Mouse (Mus musculus): ENCODE results near the gene Dnah8. TPM values are rescaled to one million over a fixed set of nuclear protein-coding genes. Genes with fewer than 3 reads are reported as not detected.
A peak's percentile ranks its signal among the peaks of the same experiment; 100 is the strongest.
"Not testable (repeated sequence)": the region's sequence is repeated elsewhere in the genome, so short reads cannot be mapped to it uniquely, and the experiment has no call there.

The Dnah8 gene
- polyA plus RNA-seq (2014; fragmentation: Nextera tagmentation; extraction: Ambion mirVana), result 1.3 and 1.5 TPM in 2 replicates

DNA sequence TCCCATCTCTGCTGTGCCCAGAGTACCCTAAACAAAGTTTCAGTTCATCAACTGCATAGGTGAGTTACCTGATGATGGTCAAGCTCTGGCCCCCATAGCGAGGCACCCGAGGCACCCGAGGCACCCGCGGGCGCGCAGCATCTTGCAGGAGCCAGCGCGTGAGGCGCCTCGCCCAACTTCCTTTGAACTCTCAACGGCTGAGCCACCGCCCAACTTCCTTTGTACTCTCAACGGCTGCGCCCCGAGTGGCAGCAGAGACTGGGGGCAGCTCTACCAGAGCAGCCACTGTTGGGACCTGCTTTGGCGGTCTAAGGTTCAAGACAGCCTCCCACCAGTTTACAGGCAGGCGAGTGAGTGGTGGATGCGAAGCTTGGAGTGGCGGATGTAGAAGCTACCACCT, at the start of gene Dnah8:
Dnah8 (plus strand) TSS at position 223 of the 400 bp plus-strand sequence.
- H3K9me3 ChIP-seq (replicated peaks; ENCODE audit: control insufficient read depth, low read length); H3K4me1 ChIP-seq (ENCODE audit: control insufficient read depth, insufficient read depth, low read length); H3K4me2 ChIP-seq (ENCODE audit: low read depth, low read length); H3K4me3 ChIP-seq (ENCODE audit: low read depth, low read length); DNase-seq (ENCODE audit: low spot score); H3K27ac ChIP-seq (replicated peaks; ENCODE audit: low read depth, low read length); H3K27me3 ChIP-seq (ENCODE audit: control insufficient read depth, insufficient read depth, low read length); H3K9ac ChIP-seq (replicated peaks; ENCODE audit: low read length); H3K36me3 ChIP-seq (replicated peaks; ENCODE audit: control insufficient read depth, insufficient read depth, low read depth, low read length); ATAC-seq (replicated peaks; ENCODE audit: insufficient number of reproducible peaks, low FRiP score, low TSS enrichment, low read depth): not testable (repeated sequence)
- no CpG with 5 or more reads among the region's 20 CpGs for WGBS

DNA sequence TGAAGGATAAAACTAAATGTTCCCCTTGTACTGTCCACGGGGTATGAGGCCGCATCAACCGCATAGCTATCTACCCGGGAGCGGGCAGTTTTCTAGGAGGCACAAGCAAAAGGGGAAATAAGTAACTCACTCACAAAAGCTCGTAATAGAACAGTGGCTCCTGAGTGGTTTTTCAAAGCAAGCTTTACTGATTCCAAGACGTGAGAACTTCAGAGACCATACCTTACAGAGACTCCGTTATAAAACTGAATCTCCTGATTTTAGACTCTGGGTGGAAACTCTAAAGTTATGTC, 49.4 kb upstream of the Dnah8 start:
- H3K27ac ChIP-seq (replicated peaks; ENCODE audit: low read depth, low read length), result no peak overlapping the region
- no peak overlapping the region for H3K9ac ChIP-seq (replicated peaks; ENCODE audit: low read length)
- no peak overlapping the region for H3K4me3 ChIP-seq (ENCODE audit: low read depth, low read length)
- H3K9me3 ChIP-seq (replicated peaks; ENCODE audit: control insufficient read depth, low read length), result no peaks in the 10 kb centered on the region
- DNase-seq (ENCODE audit: low spot score) (no peak), ATAC-seq (replicated peaks; ENCODE audit: insufficient number of reproducible peaks, low FRiP score, low TSS enrichment, low read depth) (no peak)
- H3K4me1 ChIP-seq (ENCODE audit: control insufficient read depth, insufficient read depth, low read length), result no peaks in the 10 kb centered on the region
- H3K4me2 ChIP-seq (ENCODE audit: low read depth, low read length), result no peak overlapping the region
- 81% methylated on average over 8 of the region's 8 CpGs for WGBS
- H3K27me3 ChIP-seq (ENCODE audit: control insufficient read depth, insufficient read depth, low read length), result no peaks in the 10 kb centered on the region
- no peaks in the 10 kb centered on the region for H3K36me3 ChIP-seq (replicated peaks; ENCODE audit: control insufficient read depth, insufficient read depth, low read depth, low read length)

DNA sequence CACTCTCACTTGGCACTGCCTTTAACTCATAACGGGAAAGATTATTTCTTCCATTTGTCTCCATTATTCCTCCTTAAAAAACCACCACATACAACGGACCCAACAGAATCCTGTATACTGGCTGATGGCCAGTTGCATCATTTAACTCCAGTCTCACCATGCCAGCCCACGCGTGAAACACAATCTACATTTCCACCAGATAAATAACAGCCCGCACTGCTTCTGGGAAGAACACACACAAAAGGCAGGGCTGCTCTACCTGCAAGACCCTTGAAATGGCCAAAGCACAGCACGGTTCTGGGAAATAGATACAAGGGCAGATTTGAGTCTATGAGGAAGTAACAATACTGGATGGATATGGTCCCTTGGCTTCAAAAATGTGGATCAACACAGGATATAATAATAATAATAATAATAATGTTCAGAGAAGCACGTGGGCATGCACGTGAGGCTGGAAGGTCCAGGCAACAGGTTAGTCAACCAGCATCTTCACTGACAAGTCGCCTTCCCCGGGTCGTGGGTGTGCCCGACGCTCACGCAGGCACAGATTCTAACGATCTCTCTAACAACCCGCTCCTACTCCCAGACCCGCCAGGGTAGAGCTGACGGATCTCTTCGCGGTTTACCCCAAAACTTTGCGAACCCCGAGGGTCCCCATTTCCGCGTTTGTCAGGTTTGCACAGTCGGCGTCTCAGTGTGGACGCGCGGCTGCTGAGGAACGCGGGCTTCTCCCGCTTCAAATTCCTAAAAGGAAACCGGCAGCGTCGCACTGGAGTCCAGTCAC, 48.8 kb upstream of the Dnah8 start:
- no peaks in the 10 kb centered on the region for H3K36me3 ChIP-seq (replicated peaks; ENCODE audit: control insufficient read depth, insufficient read depth, low read depth, low read length)
- H3K27ac ChIP-seq (replicated peaks; ENCODE audit: low read depth, low read length), result peak overlapping the region; percentile 5; the same call in 1 of the 2 replicates
- WGBS, result 8% methylated on average over 35 of the region's 35 CpGs
- H3K4me3 ChIP-seq (ENCODE audit: low read depth, low read length), result peak overlapping the region; percentile 61
- DNase-seq (ENCODE audit: low spot score), result no peak
- ATAC-seq (replicated peaks; ENCODE audit: insufficient number of reproducible peaks, low FRiP score, low TSS enrichment, low read depth), result peak; percentile 26
- no peaks in the 10 kb centered on the region for H3K27me3 ChIP-seq (ENCODE audit: control insufficient read depth, insufficient read depth, low read length)
- peak overlapping the region; percentile 59 for H3K9ac ChIP-seq (replicated peaks; ENCODE audit: low read length)
- H3K4me1 ChIP-seq (ENCODE audit: control insufficient read depth, insufficient read depth, low read length), result no peaks in the 10 kb centered on the region
- no peaks in the 10 kb centered on the region for H3K9me3 ChIP-seq (replicated peaks; ENCODE audit: control insufficient read depth, low read length)
- H3K4me2 ChIP-seq (ENCODE audit: low read depth, low read length), result peak overlapping the region; percentile 57

DNA sequence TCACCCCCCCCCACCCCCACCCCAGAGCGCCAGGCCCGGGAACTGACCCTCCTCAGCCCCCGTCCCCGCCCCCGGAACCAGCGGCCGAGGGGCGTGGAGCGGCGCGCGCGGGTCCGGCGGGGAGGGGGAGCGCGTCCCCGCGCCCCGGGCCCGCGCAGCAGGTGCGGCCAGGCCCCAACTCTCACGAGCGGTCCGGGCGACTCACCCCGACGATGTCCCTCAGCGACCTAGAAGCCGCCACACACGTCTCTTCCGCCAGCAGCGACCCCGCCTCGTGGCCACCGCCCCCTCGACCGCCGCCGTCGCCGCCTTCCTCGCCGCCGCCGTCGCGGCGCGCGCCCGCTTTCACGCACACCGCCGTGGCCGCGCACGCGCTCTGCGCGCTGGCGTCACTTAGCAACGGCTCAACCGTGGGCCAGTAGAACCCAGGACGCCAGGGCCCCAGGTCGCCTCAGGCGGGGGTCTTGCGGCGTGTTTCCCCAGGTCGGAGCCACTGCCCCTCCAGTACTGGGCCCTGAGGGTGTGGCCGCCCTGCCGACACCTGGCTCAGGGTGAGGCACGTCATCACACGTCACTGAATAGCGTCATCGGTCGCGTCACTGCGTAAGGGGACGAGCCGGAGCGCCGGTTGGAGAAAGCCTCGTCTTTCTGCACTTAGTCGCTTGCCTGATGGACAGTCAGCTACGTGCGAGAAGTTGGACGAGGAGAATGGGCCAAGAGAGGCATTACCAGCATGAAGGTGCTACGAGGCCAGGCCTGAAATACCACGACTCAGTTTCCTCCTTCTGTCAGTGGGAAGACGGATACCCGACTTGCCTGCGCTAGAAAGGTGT, 48.0 kb upstream of the Dnah8 start, which contains the start of gene Btbd9:
Btbd9 (minus strand) TSS at position 548 of the 833 bp plus-strand sequence.
- no peaks in the 10 kb centered on the region for H3K4me1 ChIP-seq (ENCODE audit: control insufficient read depth, insufficient read depth, low read length)

DNA sequence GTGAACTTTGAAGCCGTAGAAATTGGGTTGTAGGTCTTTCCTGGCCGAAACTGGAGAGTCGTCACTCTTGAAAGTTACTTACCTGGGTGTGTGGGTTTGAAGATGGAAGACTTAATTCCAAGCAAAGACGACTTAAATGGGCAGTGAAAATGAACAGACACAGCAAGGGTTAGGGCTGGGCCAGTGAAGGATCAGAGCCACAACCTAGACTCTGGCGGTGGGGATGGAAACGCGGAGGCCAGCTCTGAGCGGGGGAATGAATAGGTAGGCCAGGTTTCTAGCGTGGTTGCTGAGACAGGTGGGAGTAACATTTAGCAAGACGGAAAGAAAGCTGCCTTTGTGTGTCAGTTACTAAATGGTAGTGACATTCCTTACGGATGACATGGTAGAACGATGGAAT, 47.2 kb upstream of the Dnah8 start:
- H3K4me1 ChIP-seq (ENCODE audit: control insufficient read depth, insufficient read depth, low read length), result no peaks in the 10 kb centered on the region
- no peaks in the 10 kb centered on the region for H3K9me3 ChIP-seq (replicated peaks; ENCODE audit: control insufficient read depth, low read length)
- DNase-seq (ENCODE audit: low spot score) (no peak), ATAC-seq (replicated peaks; ENCODE audit: insufficient number of reproducible peaks, low FRiP score, low TSS enrichment, low read depth) (no peak)
- H3K27ac ChIP-seq (replicated peaks; ENCODE audit: low read depth, low read length), result no peak overlapping the region
- H3K36me3 ChIP-seq (replicated peaks; ENCODE audit: control insufficient read depth, insufficient read depth, low read depth, low read length), result no peaks in the 10 kb centered on the region
- no peaks in the 10 kb centered on the region for H3K27me3 ChIP-seq (ENCODE audit: control insufficient read depth, insufficient read depth, low read length)
- WGBS, result 61% methylated on average over 12 of the region's 12 CpGs
- peak overlapping the region; percentile 59 for H3K9ac ChIP-seq (replicated peaks; ENCODE audit: low read length)
- H3K4me3 ChIP-seq (ENCODE audit: low read depth, low read length), result peak overlapping the region; percentile 61
- peak overlapping the region; percentile 57 for H3K4me2 ChIP-seq (ENCODE audit: low read depth, low read length)

More for the DNA sequence above, 48.0 kb upstream of the Dnah8 start, which contains the start of gene Btbd9:
- under 1% methylated on average over 79 of the region's 94 CpGs for WGBS
- ATAC-seq (replicated peaks; ENCODE audit: insufficient number of reproducible peaks, low FRiP score, low TSS enrichment, low read depth) (peak; percentile 87), DNase-seq (ENCODE audit: low spot score) (peak; percentile 91)
- Histone ChIP-seq H3K9ac (replicated peaks; ENCODE audit: low read length) (peak within 1 kb of the TSS; percentile 59), H3K27ac (replicated peaks; ENCODE audit: low read depth, low read length) (peak within 1 kb of the TSS; percentile 14; the same call in 1 of the 2 replicates), H3K4me3 (ENCODE audit: low read depth, low read length) (peak within 1 kb of the TSS; percentile 61), H3K36me3 (replicated peaks; ENCODE audit: control insufficient read depth, insufficient read depth, low read depth, low read length) (no peaks in the 10 kb centered on the region), H3K27me3 (ENCODE audit: control insufficient read depth, insufficient read depth, low read length) (no peaks in the 10 kb centered on the region), H3K9me3 (replicated peaks; ENCODE audit: control insufficient read depth, low read length) (no peaks in the 10 kb centered on the region), H3K4me2 (ENCODE audit: low read depth, low read length) (peak within 1 kb of the TSS; percentile 57)

DNA sequence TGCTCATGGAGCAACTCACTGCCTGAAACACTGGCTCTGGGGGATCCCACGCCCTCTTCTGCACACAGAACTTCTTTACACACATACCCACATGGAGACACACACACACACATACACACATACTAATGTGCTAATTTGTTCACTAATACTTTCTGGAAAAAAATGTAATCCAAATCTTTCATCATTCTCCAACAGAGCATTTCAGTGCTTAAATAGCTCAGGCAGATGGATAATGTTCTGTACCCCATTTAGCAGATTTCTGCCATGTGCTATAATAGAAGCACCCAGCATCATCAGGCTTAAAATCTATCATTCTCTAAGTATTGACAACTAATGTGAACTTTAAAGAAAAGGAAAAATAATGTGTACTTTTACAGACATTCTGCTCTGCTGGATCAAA, 43.4 kb upstream of the Dnah8 start:
- no peak overlapping the region for H3K27ac ChIP-seq (replicated peaks; ENCODE audit: low read depth, low read length)

DNA sequence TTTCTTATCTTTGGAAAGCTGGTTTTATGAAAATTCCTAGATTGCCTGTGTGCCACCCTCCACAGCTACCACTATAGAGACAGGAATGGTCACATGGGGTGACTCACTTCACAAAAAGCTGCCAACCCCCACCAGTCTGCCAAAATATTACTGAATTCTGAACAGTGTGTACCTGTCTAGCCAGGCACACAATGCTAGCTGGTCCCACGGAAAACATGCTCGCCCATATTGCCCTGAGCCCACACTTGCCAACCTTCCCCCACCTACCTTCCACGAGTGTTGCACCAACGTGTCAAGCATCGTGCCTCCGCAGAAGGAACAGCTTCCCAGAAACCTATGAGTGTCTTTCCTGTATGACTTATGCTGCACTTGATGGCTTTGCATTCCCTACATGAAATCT, 43.0 kb upstream of the Dnah8 start:
- Histone ChIP-seq H3K9me3 (replicated peaks; ENCODE audit: control insufficient read depth, low read length) (no peaks in the 10 kb centered on the region), H3K27ac (replicated peaks; ENCODE audit: low read depth, low read length) (no peak overlapping the region), H3K27me3 (ENCODE audit: control insufficient read depth, insufficient read depth, low read length) (no peaks in the 10 kb centered on the region), H3K4me2 (ENCODE audit: low read depth, low read length) (no peak overlapping the region), H3K9ac (replicated peaks; ENCODE audit: low read length) (no peak overlapping the region), H3K4me3 (ENCODE audit: low read depth, low read length) (no peak overlapping the region), H3K36me3 (replicated peaks; ENCODE audit: control insufficient read depth, insufficient read depth, low read depth, low read length) (no peaks in the 10 kb centered on the region), H3K4me1 (ENCODE audit: control insufficient read depth, insufficient read depth, low read length) (no peaks in the 10 kb centered on the region)
- ATAC-seq (replicated peaks; ENCODE audit: insufficient number of reproducible peaks, low FRiP score, low TSS enrichment, low read depth) (no peak), DNase-seq (ENCODE audit: low spot score) (no peak)
- 88% methylated on average over 6 of the region's 6 CpGs for WGBS

More for the DNA sequence above, 43.4 kb upstream of the Dnah8 start:
- H3K9ac ChIP-seq (replicated peaks; ENCODE audit: low read length), result no peak overlapping the region
- DNase-seq (ENCODE audit: low spot score) (no peak), ATAC-seq (replicated peaks; ENCODE audit: insufficient number of reproducible peaks, low FRiP score, low TSS enrichment, low read depth) (no peak)
- 71% methylated on average over 1 of the region's 1 CpGs for WGBS
- no peak overlapping the region for H3K4me2 ChIP-seq (ENCODE audit: low read depth, low read length)
- no peaks in the 10 kb centered on the region for H3K27me3 ChIP-seq (ENCODE audit: control insufficient read depth, insufficient read depth, low read length)
- H3K9me3 ChIP-seq (replicated peaks; ENCODE audit: control insufficient read depth, low read length), result no peaks in the 10 kb centered on the region
- H3K36me3 ChIP-seq (replicated peaks; ENCODE audit: control insufficient read depth, insufficient read depth, low read depth, low read length), result no peaks in the 10 kb centered on the region
- no peaks in the 10 kb centered on the region for H3K4me1 ChIP-seq (ENCODE audit: control insufficient read depth, insufficient read depth, low read length)
- H3K4me3 ChIP-seq (ENCODE audit: low read depth, low read length), result no peak overlapping the region

DNA sequence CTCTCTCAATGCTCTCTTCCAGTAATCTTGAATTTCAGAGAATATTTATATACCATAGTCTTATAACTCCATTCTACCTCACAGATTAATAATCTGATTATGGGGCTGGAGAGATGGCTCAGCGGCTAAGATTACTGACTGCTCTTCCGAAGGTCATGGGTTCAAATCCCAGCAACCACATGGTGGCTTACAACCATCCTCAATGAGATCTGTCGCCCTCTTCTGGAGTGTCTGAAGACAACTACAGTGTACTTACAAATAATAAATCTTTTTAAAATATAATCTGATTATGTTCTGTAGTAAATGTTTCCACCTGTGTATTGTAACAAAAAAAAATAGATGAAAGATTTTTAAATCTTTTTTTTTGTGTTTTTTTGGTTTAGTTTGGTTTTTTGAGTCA, 41.8 kb upstream of the Dnah8 start:
- WGBS, result 84% methylated on average over 3 of the region's 3 CpGs
- ATAC-seq (replicated peaks; ENCODE audit: insufficient number of reproducible peaks, low FRiP score, low TSS enrichment, low read depth), result no peak

More for the DNA sequence above, 41.8 kb upstream of the Dnah8 start:
- Histone ChIP-seq H3K4me2 (ENCODE audit: low read depth, low read length) (no peak overlapping the region), H3K36me3 (replicated peaks; ENCODE audit: control insufficient read depth, insufficient read depth, low read depth, low read length) (no peaks in the 10 kb centered on the region), H3K27me3 (ENCODE audit: control insufficient read depth, insufficient read depth, low read length) (no peaks in the 10 kb centered on the region), H3K27ac (replicated peaks; ENCODE audit: low read depth, low read length) (no peak overlapping the region), H3K4me3 (ENCODE audit: low read depth, low read length) (no peak overlapping the region), H3K4me1 (ENCODE audit: control insufficient read depth, insufficient read depth, low read length) (no peaks in the 10 kb centered on the region), H3K9ac (replicated peaks; ENCODE audit: low read length) (no peak overlapping the region), H3K9me3 (replicated peaks; ENCODE audit: control insufficient read depth, low read length) (no peaks in the 10 kb centered on the region)
- DNase-seq (ENCODE audit: low spot score), result no peak
